Mouse (Mus musculus) brain, adult 10 weeks (tissue): ENCODE results near the gene Hbb-bs. TPM values are rescaled to one million over a fixed set of nuclear protein-coding genes. Genes with fewer than 3 reads are reported as not detected.

Source experiments
- polyA plus RNA-seq: library from polyadenylated mRNA; stranded (reverse); fragments of 350-450 nt; fragmentation: Illumina TruSeq; extraction: RNeasy Lipid Tissue Mini Kit (QIAGEN cat#74804); gene quantifications from one replicate; pipeline ENCODE4 v1.2.3, GENCODE M21; 2015; ENCODE audit warnings: low read depth, low replicate concordance

Gene Hbb-bs
- polyA plus RNA-seq = 1,248 TPM

GRCm38 (mm10) chr7:103827808-103828207, at the start of gene Hbb-bs:
Gene Hbb-bs, minus strand, starts transcription at chr7:103828096.

GRCm38 (mm10) chr7:103853090-103853489, 25.2 kb upstream of the Hbb-bs start, which contains the start of gene Hbb-y:
Gene Hbb-y, minus strand, starts transcription at chr7:103853216.

GRCm38 (mm10) chr7:103843034-103843433, 15.1 kb upstream of the Hbb-bs start, which contains the start of gene Hbb-bh1:
Gene Hbb-bh1, minus strand, starts transcription at chr7:103843164.

GRCm38 (mm10) chr7:103840268-103840667, 12.4 kb upstream of the Hbb-bs start, which contains the start of gene Hbb-bh2:
Gene Hbb-bh2, minus strand, starts transcription at chr7:103840520.

GRCm38 (mm10) chr7:103813766-103814165, 14.1 kb downstream of the Hbb-bs start, which contains the start of gene Hbb-bt:
Gene Hbb-bt, minus strand, starts transcription at chr7:103813996.

GRCm38 (mm10) chr7:103791721-103792120, 36.2 kb downstream of the Hbb-bs start, which contains the start of gene Olfr67:
Gene Olfr67, minus strand, starts transcription at chr7:103791821.

GRCm38 (mm10) chr7:103779598-103779997, 48.3 kb downstream of the Hbb-bs start, which contains the start of gene Olfr68:
Gene Olfr68, minus strand, starts transcription at chr7:103779698.

Other genes starting within 250 kb of the Hbb-bs start
- gene Olfr618, start 238.0 kb downstream of the Hbb-bs start, polyA plus RNA-seq = not detected
- gene Olfr619, start 227.5 kb downstream of the Hbb-bs start, polyA plus RNA-seq = not detected
- not detected for gene Olfr620, start 215.6 kb downstream of the Hbb-bs start, polyA plus RNA-seq
- gene Olfr622, start 185.4 kb downstream of the Hbb-bs start, polyA plus RNA-seq = not detected
- not detected for gene Olfr623, start 164.4 kb downstream of the Hbb-bs start, polyA plus RNA-seq
- not detected for gene Olfr624, start 156.9 kb downstream of the Hbb-bs start, polyA plus RNA-seq
- not detected for gene Olfr625-ps1, start 145.4 kb downstream of the Hbb-bs start, polyA plus RNA-seq
- not detected for gene Olfr243, start 113.4 kb downstream of the Hbb-bs start, polyA plus RNA-seq
- not detected for gene Olfr628, start 97.7 kb downstream of the Hbb-bs start, polyA plus RNA-seq
- gene Olfr629, start 83.2 kb downstream of the Hbb-bs start, polyA plus RNA-seq = not detected
- not detected for gene Olfr630, start 70.8 kb downstream of the Hbb-bs start, polyA plus RNA-seq
- not detected for gene Olfr69, start 56.5 kb downstream of the Hbb-bs start, polyA plus RNA-seq
- not detected for gene Olfr68, start 48.4 kb downstream of the Hbb-bs start, polyA plus RNA-seq
- gene Olfr67, start 36.3 kb downstream of the Hbb-bs start, polyA plus RNA-seq = not detected
- gene Hbb-bt, start 14.1 kb downstream of the Hbb-bs start, polyA plus RNA-seq = 154 TPM
- not detected for gene Hbb-bh2, start 12.4 kb upstream of the Hbb-bs start, polyA plus RNA-seq
- gene Hbb-bh1, start 15.1 kb upstream of the Hbb-bs start, polyA plus RNA-seq = not detected
- gene Hbb-y, start 25.1 kb upstream of the Hbb-bs start, polyA plus RNA-seq = not detected
- gene Olfr66, start 58.2 kb upstream of the Hbb-bs start, polyA plus RNA-seq = not detected
- not detected for gene Olfr64, start 66.4 kb upstream of the Hbb-bs start, polyA plus RNA-seq
- not detected for gene Olfr65, start 75.4 kb upstream of the Hbb-bs start, polyA plus RNA-seq
- gene Olfr631, start 100.7 kb upstream of the Hbb-bs start, polyA plus RNA-seq = not detected
- gene Olfr632, start 106.3 kb upstream of the Hbb-bs start, polyA plus RNA-seq = not detected
- not detected for gene Olfr633, start 116.3 kb upstream of the Hbb-bs start, polyA plus RNA-seq
- not detected for gene Olfr635, start 143.1 kb upstream of the Hbb-bs start, polyA plus RNA-seq
- gene Olfr638, start 170.7 kb upstream of the Hbb-bs start, polyA plus RNA-seq = not detected
- gene Olfr639, start 189.2 kb upstream of the Hbb-bs start, polyA plus RNA-seq = not detected
- gene Olfr640, start 197.5 kb upstream of the Hbb-bs start, polyA plus RNA-seq = not detected
- gene Olfr641, start 207.3 kb upstream of the Hbb-bs start, polyA plus RNA-seq = not detected
- not detected for gene Olfr642, start 224.6 kb upstream of the Hbb-bs start, polyA plus RNA-seq
- not detected for gene 4930516K23Rik, start 233.3 kb upstream of the Hbb-bs start, polyA plus RNA-seq
- not detected for gene Olfr644, start 243.8 kb upstream of the Hbb-bs start, polyA plus RNA-seq